Mouse (Mus musculus) midbrain, postnatal 0 days (tissue): ENCODE results near the gene Cog7. TPM values are rescaled to one million over a fixed set of nuclear protein-coding genes. Genes with fewer than 3 reads are reported as not detected.
A peak's percentile ranks its signal among the peaks of the same experiment; 100 is the strongest.

ENCODE experiments used
- ATAC-seq: fragments of 200-750 bp; cut with Nextera tagmentation; 2 replicates; pipeline ENCODE4 v1.8.0; 2017; ENCODE audit warnings: moderate number of reproducible peaks, mild to moderate bottlenecking, moderate TSS enrichment, moderate library complexity; ENCODE audit not compliant: low FRiP score
- DNase-seq: peaks from one replicate; pipeline ENCODE4 v3.0.0-alpha.2; 2015; ENCODE audit warnings: low spot score
- H3K27ac ChIP-seq: fragments of 300-500 bp; sonication (generic); 2 replicates; pipeline ENCODE4 v1.5.1; 2014; ENCODE audit warnings: low read depth, mild to moderate bottlenecking, low read length, mixed read lengths
- H3K27me3 ChIP-seq: fragments of 300-500 bp; sonication (generic); 2 replicates; pipeline ENCODE4 v1.6.1; 2014; ENCODE audit warnings: low read length, control low read depth, mixed read lengths; ENCODE audit not compliant: insufficient read depth
- H3K36me3 ChIP-seq: fragments of 300-500 bp; sonication (generic); 2 replicates; pipeline ENCODE4 v1.6.1; 2014; ENCODE audit warnings: low read length, control low read depth, mixed read lengths; ENCODE audit not compliant: insufficient read depth
- H3K4me1 ChIP-seq: fragments of 300-500 bp; sonication (generic); 2 replicates; pipeline ENCODE4 v1.6.1; 2014; ENCODE audit warnings: mild to moderate bottlenecking, control low read depth, antibody characterized with exemption, low read length, mixed read lengths; ENCODE audit not compliant: insufficient read depth
- H3K4me2 ChIP-seq: fragments of 300-500 bp; sonication (generic); 2 replicates; pipeline ENCODE4 v1.6.1; 2014; ENCODE audit warnings: low read depth, mild to moderate bottlenecking, low read length, mixed read lengths; ENCODE audit not compliant: poor library complexity, severe bottlenecking
- H3K4me3 ChIP-seq: fragments of 300-500 bp; sonication (generic); 2 replicates; pipeline ENCODE4 v1.5.1; 2014; ENCODE audit warnings: low read depth, mild to moderate bottlenecking, low read length, moderate library complexity
- H3K9ac ChIP-seq: fragments of 300-500 bp; sonication (generic); replicated peaks from 2 replicates; pipeline ENCODE4 v1.6.1; 2014; ENCODE audit warnings: mild to moderate bottlenecking, low read length, moderate library complexity, mixed read lengths; ENCODE audit not compliant: poor library complexity, severe bottlenecking
- H3K9me3 ChIP-seq: fragments of 300-500 bp; sonication (generic); 2 replicates; pipeline ENCODE4 v1.6.1; 2016; ENCODE audit warnings: low read length, control low read depth
- CTCF ChIP-seq: IDR thresholded peaks from 2 replicates; pipeline ENCODE4 v1.5.1; 2016; ENCODE audit warnings: antibody characterized with exemption, mild to moderate bottlenecking
- WGBS: fragments of 180-500 bp; shearing (Covaris S2); extraction: QIAGEN DNeasy Blood & Tissue Kit; methylation state at CpG from one replicate; pipeline ENCODE4 v1.1.7; 2014; 5-methylcytosine and 5-hydroxymethylcytosine counted together
- polyA plus RNA-seq: library from polyadenylated mRNA; unstranded; fragments of >200 nt; fragmentation: Nextera tagmentation; extraction: Ambion mirVana; gene quantifications from 2 replicates; pipeline ENCODE4 v1.2.1, GENCODE M21; 2015
- total RNA-seq: library from RNA; depleted of rRNA; stranded (reverse); fragments of >200 nt; gene quantifications from 2 replicates; pipeline ENCODE4 v1.2.3, GENCODE M21; 2014; rRNA removed

Cog7 gene
- total and polyA plus RNA-seq, 2 experiments from 2014 or later, result 27.4 to 34.9 TPM

DNA sequence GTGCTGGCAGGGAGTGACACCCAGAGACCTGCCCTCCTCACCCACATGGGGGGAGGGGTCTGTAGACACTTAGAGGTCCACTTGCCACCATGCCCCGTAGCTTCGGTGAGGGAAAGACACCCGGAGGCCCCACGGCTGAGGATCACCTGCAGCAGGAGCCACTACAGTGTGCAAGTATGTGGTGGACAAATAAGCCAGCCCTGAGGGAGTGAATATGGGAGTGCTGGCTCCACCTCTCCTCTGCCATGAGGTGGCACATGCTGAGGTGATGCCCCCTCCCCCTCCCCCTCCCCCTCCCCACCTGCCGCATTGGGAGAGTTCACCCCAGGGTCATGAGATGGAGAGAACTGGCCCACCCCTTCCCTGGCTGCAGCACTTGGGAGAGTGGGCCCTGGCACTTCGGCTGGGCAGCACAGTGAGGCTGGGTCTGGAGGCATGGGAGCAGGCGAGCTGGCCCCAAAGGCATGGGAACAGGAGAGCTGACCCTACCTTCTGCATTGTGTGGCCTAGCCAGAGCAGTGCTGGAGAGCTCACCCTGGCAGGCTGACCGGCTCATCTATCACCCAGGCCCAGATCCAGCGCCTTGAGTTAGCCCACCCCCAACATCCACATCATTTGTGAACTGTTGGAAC, 132.9 kb downstream of the Cog7 start:
- Histone ChIP-seq H3K9ac (no peak overlapping the region), H3K27ac (no peak overlapping the region), H3K27me3 (no peaks in the 10 kb centered on the region), H3K4me2 (no peak overlapping the region), H3K4me3 (no peak overlapping the region), H3K4me1 (no peaks in the 10 kb centered on the region), H3K36me3 (no peaks in the 10 kb centered on the region), H3K9me3 (no peaks in the 10 kb centered on the region)
- ATAC-seq (no peak; the same call in 1 of the 2 replicates), DNase-seq (no peak)
- no peak for TF ChIP-seq CTCF
- 88% methylated on average over 8 of the region's 9 CpGs for WGBS

GRCm38 (mm10) chr7:121845964-121846363, 135.5 kb downstream of the Cog7 start:
- H3K4me2 ChIP-seq, result no peak overlapping the region
- H3K9ac ChIP-seq, result no peak overlapping the region
- 85% methylated on average over 6 of the region's 6 CpGs for WGBS
- ATAC-seq (no peak), DNase-seq (no peak)
- no peaks in the 10 kb centered on the region for H3K4me1 ChIP-seq
- no peaks in the 10 kb centered on the region for H3K9me3 ChIP-seq
- H3K27me3 ChIP-seq, result no peaks in the 10 kb centered on the region
- H3K4me3 ChIP-seq, result no peak overlapping the region
- TF ChIP-seq CTCF, result no peak
- no peaks in the 10 kb centered on the region for H3K36me3 ChIP-seq
- no peak overlapping the region for H3K27ac ChIP-seq

DNA sequence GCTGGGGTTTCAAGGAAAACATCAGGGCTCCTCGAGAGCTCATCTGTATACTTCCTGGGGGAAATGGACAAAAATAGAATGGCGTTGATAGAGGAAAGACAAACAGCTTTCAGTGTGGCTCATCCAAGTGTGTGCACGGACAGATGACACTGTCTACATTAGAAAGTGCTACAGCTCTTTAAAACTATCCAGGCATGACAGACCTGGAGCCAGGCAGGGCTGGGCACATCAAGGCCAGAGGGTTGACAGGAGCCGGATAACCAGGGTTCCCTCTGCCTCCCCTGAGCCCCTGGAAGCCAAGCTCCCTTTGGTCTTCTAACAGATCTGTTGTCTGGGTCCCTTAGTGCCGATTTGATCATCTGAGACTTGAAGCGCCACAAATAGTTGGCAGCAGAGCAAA, 139.3 kb downstream of the Cog7 start:
- DNase-seq (no peak), ATAC-seq (no peak)
- H3K27ac ChIP-seq, result no peak overlapping the region
- no peaks in the 10 kb centered on the region for H3K4me1 ChIP-seq
- no peaks in the 10 kb centered on the region for H3K36me3 ChIP-seq
- H3K9me3 ChIP-seq, result no peaks in the 10 kb centered on the region
- H3K9ac ChIP-seq, result no peak overlapping the region
- no peak overlapping the region for H3K4me3 ChIP-seq
- 75% methylated on average over 6 of the region's 6 CpGs for WGBS
- H3K4me2 ChIP-seq, result no peak overlapping the region
- TF ChIP-seq CTCF, result no peak
- H3K27me3 ChIP-seq, result no peaks in the 10 kb centered on the region

- H3K4me1 ChIP-seq, result no peaks in the 10 kb centered on the region
- no peak overlapping the region for H3K4me3 ChIP-seq
- ATAC-seq, result no peak
- no peak for TF ChIP-seq CTCF
- no peaks in the 10 kb centered on the region for H3K9me3 ChIP-seq
- no peak overlapping the region for H3K27ac ChIP-seq
- no peaks in the 10 kb centered on the region for H3K36me3 ChIP-seq
- 49% methylated on average over 7 of the region's 7 CpGs for WGBS
- no peak for DNase-seq
- H3K27me3 ChIP-seq, result no peaks in the 10 kb centered on the region
- H3K4me2 ChIP-seq, result no peak overlapping the region
- no peak overlapping the region for H3K9ac ChIP-seq
Observed at GRCm38 (mm10) chr7:121840810-121841209, 140.7 kb downstream of the Cog7 start.

- H3K27ac ChIP-seq, result no peak overlapping the region
- ATAC-seq, result no peak
- DNase-seq, result no peak
- H3K9ac ChIP-seq, result no peak overlapping the region
- H3K36me3 ChIP-seq, result no peaks in the 10 kb centered on the region
- H3K9me3 ChIP-seq, result no peaks in the 10 kb centered on the region
- H3K4me1 ChIP-seq, result no peaks in the 10 kb centered on the region
- no peak overlapping the region for H3K4me2 ChIP-seq
- WGBS, result 95% methylated on average over 7 of the region's 7 CpGs
- no peak overlapping the region for H3K4me3 ChIP-seq
- TF ChIP-seq CTCF, result no peak
- H3K27me3 ChIP-seq, result no peaks in the 10 kb centered on the region
Observed at GRCm38 (mm10) chr7:121836827-121837226, 144.7 kb downstream of the Cog7 start.

GRCm38 (mm10) chr7:121835392-121835791, 146.1 kb downstream of the Cog7 start:
- no peaks in the 10 kb centered on the region for H3K4me1 ChIP-seq
- no peak overlapping the region for H3K4me3 ChIP-seq
- no peaks in the 10 kb centered on the region for H3K36me3 ChIP-seq
- H3K27ac ChIP-seq, result no peak overlapping the region
- H3K27me3 ChIP-seq, result no peaks in the 10 kb centered on the region
- 89% methylated on average over 7 of the region's 7 CpGs for WGBS
- no peak overlapping the region for H3K9ac ChIP-seq
- H3K9me3 ChIP-seq, result no peaks in the 10 kb centered on the region
- no peak for ATAC-seq
- DNase-seq, result no peak
- 0 out of 2 replicates have a peak, but pooled peaks have one; percentile 4 for TF ChIP-seq CTCF
- no peak overlapping the region for H3K4me2 ChIP-seq

Other genes starting within 250 kb of the Cog7 start
- 0.09 TPM in 1 of 2 replicates, not detected in the other for gene Scnn1g, start 247.2 kb downstream of the Cog7 start, total RNA-seq
- 0.05 and 0.10 TPM in 2 replicates for gene Scnn1g, start 247.2 kb downstream of the Cog7 start, polyA plus RNA-seq
- gene Scnn1b, start 116.7 kb downstream of the Cog7 start, total RNA-seq, result 0.09 and 0.60 TPM in 2 replicates
- gene Scnn1b, start 116.7 kb downstream of the Cog7 start, polyA plus RNA-seq, result 0.47 and 0.52 TPM in 2 replicates
- gene Gga2, start 39.5 kb upstream of the Cog7 start, total RNA-seq, result 25.4 and 27.2 TPM in 2 replicates
- gene Gga2, start 39.5 kb upstream of the Cog7 start, polyA plus RNA-seq, result 20.1 and 22.2 TPM in 2 replicates
- 124 and 137 TPM in 2 replicates for gene Ubfd1, start 85.5 kb upstream of the Cog7 start, total RNA-seq
- gene Ubfd1, start 85.5 kb upstream of the Cog7 start, polyA plus RNA-seq, result 63.2 and 69.0 TPM in 2 replicates
- gene Ears2, start 85.6 kb upstream of the Cog7 start, total RNA-seq, result 14.0 and 15.3 TPM in 2 replicates
- 7.2 and 7.5 TPM in 2 replicates for gene Ears2, start 85.6 kb upstream of the Cog7 start, polyA plus RNA-seq
- 43.0 and 67.9 TPM in 2 replicates for gene Ndufab1, start 120.2 kb upstream of the Cog7 start, total RNA-seq
- gene Ndufab1, start 120.2 kb upstream of the Cog7 start, polyA plus RNA-seq, result 711 and 727 TPM in 2 replicates
- gene Palb2, start 151.3 kb upstream of the Cog7 start, total RNA-seq, result 1.5 and 4.0 TPM in 2 replicates
- 2.1 and 2.5 TPM in 2 replicates for gene Palb2, start 151.3 kb upstream of the Cog7 start, polyA plus RNA-seq
- 106 TPM in 2 replicates for gene Dctn5, start 151.3 kb upstream of the Cog7 start, total RNA-seq
- 144 and 169 TPM in 2 replicates for gene Dctn5, start 151.3 kb upstream of the Cog7 start, polyA plus RNA-seq
- gene Plk1, start 177.7 kb upstream of the Cog7 start, total RNA-seq, result 4.1 and 6.6 TPM in 2 replicates
- 6.3 and 6.7 TPM in 2 replicates for gene Plk1, start 177.7 kb upstream of the Cog7 start, polyA plus RNA-seq
- 2.4 and 3.6 TPM in 2 replicates for gene Ern2, start 204.5 kb upstream of the Cog7 start, total RNA-seq
- gene Ern2, start 204.5 kb upstream of the Cog7 start, polyA plus RNA-seq, result 2.0 and 2.6 TPM in 2 replicates
- 0.38 and 0.99 TPM in 2 replicates for gene Chp2, start 237.8 kb upstream of the Cog7 start, total RNA-seq
- gene Chp2, start 237.8 kb upstream of the Cog7 start, polyA plus RNA-seq, result 0.99 and 1.3 TPM in 2 replicates